Mouse (Mus musculus) forebrain, embryonic 11.5 days (tissue): ENCODE results near the gene Tlx1. TPM values are rescaled to one million over a fixed set of nuclear protein-coding genes. Genes with fewer than 3 reads are reported as not detected.
A peak's percentile ranks its signal among the peaks of the same experiment; 100 is the strongest.

Experiments
- ATAC-seq: fragments of 200-750 bp; cut with Nextera tagmentation; replicated peaks from 2 replicates; pipeline ENCODE4 v1.8.0; 2017; ENCODE audit warnings: moderate TSS enrichment; ENCODE audit not compliant: low FRiP score
- DNase-seq: peaks from one replicate; pipeline ENCODE4 v3.0.0-alpha.2; 2017; ENCODE audit warnings: low spot score
- H3K27ac ChIP-seq: fragments of 300-500 bp; sonication (generic); 2 replicates; pipeline ENCODE4 v1.5.1; 2014; ENCODE audit warnings: low read depth, low read length
- H3K27me3 ChIP-seq: fragments of 300-500 bp; sonication (generic); 2 replicates; pipeline ENCODE4 v1.6.1; 2014; ENCODE audit warnings: mild to moderate bottlenecking, low read length, mixed read lengths; ENCODE audit not compliant: control insufficient read depth, insufficient read depth
- H3K36me3 ChIP-seq: fragments of 300-500 bp; sonication (generic); 2 replicates; pipeline ENCODE4 v1.6.1; 2014; ENCODE audit warnings: mild to moderate bottlenecking, low read length, moderate library complexity, mixed read lengths; ENCODE audit not compliant: control insufficient read depth, insufficient read depth
- H3K4me1 ChIP-seq: fragments of 300-500 bp; sonication (generic); replicated peaks from 2 replicates; pipeline ENCODE4 v1.6.1; 2014; ENCODE audit warnings: low read length, mixed read lengths; ENCODE audit not compliant: control insufficient read depth, insufficient read depth
- H3K4me2 ChIP-seq: fragments of 300-500 bp; sonication (generic); 2 replicates; pipeline ENCODE4 v1.6.1; 2014; ENCODE audit warnings: low read depth, mild to moderate bottlenecking, low read length, moderate library complexity, mixed read lengths; ENCODE audit not compliant: severe bottlenecking
- H3K4me3 ChIP-seq: fragments of 300-500 bp; sonication (generic); 2 replicates; pipeline ENCODE4 v1.5.1; 2014; ENCODE audit warnings: low read depth, low read length
- H3K9ac ChIP-seq: fragments of 300-500 bp; sonication (generic); 2 replicates; pipeline ENCODE4 v1.6.1; 2014; ENCODE audit warnings: low read length
- H3K9me3 ChIP-seq: fragments of 300-500 bp; sonication (generic); 2 replicates; pipeline ENCODE4 v1.6.1; 2016; ENCODE audit warnings: low read length, mixed read lengths; ENCODE audit not compliant: control insufficient read depth
- WGBS: fragments of 180-500 bp; shearing (Covaris S2); extraction: QIAGEN DNeasy Blood & Tissue Kit; methylation state at CpG from one replicate; pipeline ENCODE4 v1.1.7; 2014; 5-methylcytosine and 5-hydroxymethylcytosine counted together
- polyA plus RNA-seq: library from polyadenylated mRNA; unstranded; fragments of >200 nt; fragmentation: Nextera tagmentation; extraction: Ambion mirVana; gene quantifications from 2 replicates; pipeline ENCODE4 v1.2.1, GENCODE M21; 2014

Gene Tlx1
- polyA plus RNA-seq, 1 experiment from 2014 or later, result not detected

GRCm38 (mm10) chr19:45161093-45161492, 10.6 kb downstream of the Tlx1 start:
- Histone ChIP-seq H3K27me3 (peaks cover 94% of the 10 kb centered on the region), H3K27ac (no peak overlapping the region), H3K9ac (no peak overlapping the region), H3K4me1 (no peaks in the 10 kb centered on the region), H3K4me2 (no peak overlapping the region), H3K9me3 (no peaks in the 10 kb centered on the region), H3K36me3 (no peaks in the 10 kb centered on the region), H3K4me3 (no peak overlapping the region)
- under 1% methylated on average over 12 of the region's 12 CpGs for WGBS
- ATAC-seq, result no peak
- peak; percentile 84 for DNase-seq

GRCm38 (mm10) chr19:45162181-45162580, 11.7 kb downstream of the Tlx1 start:
- Histone ChIP-seq H3K27ac (no peak overlapping the region), H3K4me2 (no peak overlapping the region), H3K9ac (no peak overlapping the region), H3K27me3 (peaks cover 87% of the 10 kb centered on the region), H3K9me3 (no peaks in the 10 kb centered on the region), H3K4me3 (no peak overlapping the region), H3K4me1 (no peaks in the 10 kb centered on the region), H3K36me3 (no peaks in the 10 kb centered on the region)
- no peak for ATAC-seq
- WGBS, result 59% methylated on average over 7 of the region's 7 CpGs
- DNase-seq, result no peak

- H3K4me1 ChIP-seq, result no peaks in the 10 kb centered on the region
- no peak overlapping the region for H3K27ac ChIP-seq
- DNase-seq (no peak), ATAC-seq (no peak)
- no peak overlapping the region for H3K4me3 ChIP-seq
- H3K9ac ChIP-seq, result no peak overlapping the region
- no peaks in the 10 kb centered on the region for H3K36me3 ChIP-seq
- WGBS, result 6% methylated on average over 12 of the region's 12 CpGs
- no peak overlapping the region for H3K4me2 ChIP-seq
- H3K9me3 ChIP-seq, result no peaks in the 10 kb centered on the region
- peaks cover 81% of the 10 kb centered on the region for H3K27me3 ChIP-seq
Measured at GRCm38 (mm10) chr19:45162871-45163270, 12.4 kb downstream of the Tlx1 start.

GRCm38 (mm10) chr19:45170451-45170850, 20.0 kb downstream of the Tlx1 start:
- peaks cover 6% of the 10 kb centered on the region for H3K27me3 ChIP-seq
- H3K9ac ChIP-seq, result no peak overlapping the region
- H3K4me1 ChIP-seq, result no peaks in the 10 kb centered on the region
- no peak overlapping the region for H3K27ac ChIP-seq
- H3K4me2 ChIP-seq, result no peak overlapping the region
- no peak for DNase-seq
- no peaks in the 10 kb centered on the region for H3K9me3 ChIP-seq
- WGBS, result 75% methylated on average over 7 of the region's 7 CpGs
- no peak for ATAC-seq
- no peaks in the 10 kb centered on the region for H3K36me3 ChIP-seq
- H3K4me3 ChIP-seq, result no peak overlapping the region

GRCm38 (mm10) chr19:45174803-45175202, 24.3 kb downstream of the Tlx1 start:
- Histone ChIP-seq H3K27ac (no peak overlapping the region), H3K4me2 (no peak overlapping the region), H3K36me3 (no peaks in the 10 kb centered on the region), H3K9me3 (no peaks in the 10 kb centered on the region), H3K4me1 (peaks cover 2% of the 10 kb centered on the region; the same call in 1 of the 2 replicates), H3K27me3 (no peaks in the 10 kb centered on the region; the same call in 1 of the 2 replicates), H3K9ac (no peak overlapping the region), H3K4me3 (no peak overlapping the region)
- ATAC-seq, result no peak
- WGBS, result 58% methylated on average over 7 of the region's 7 CpGs
- no peak for DNase-seq

- no peak overlapping the region for H3K4me3 ChIP-seq
- no peak overlapping the region for H3K27ac ChIP-seq
- no peak for ATAC-seq
- H3K4me2 ChIP-seq, result no peak overlapping the region
- no peaks in the 10 kb centered on the region for H3K36me3 ChIP-seq
- H3K27me3 ChIP-seq, result no peaks in the 10 kb centered on the region; the same call in 1 of the 2 replicates
- DNase-seq, result peak; percentile 39
- H3K9ac ChIP-seq, result no peak overlapping the region
- H3K4me1 ChIP-seq, result peaks cover 2% of the 10 kb centered on the region; the same call in 1 of the 2 replicates
- H3K9me3 ChIP-seq, result no peaks in the 10 kb centered on the region
- 79% methylated on average over 8 of the region's 8 CpGs for WGBS
Measured at GRCm38 (mm10) chr19:45176269-45176668, 25.8 kb downstream of the Tlx1 start.

- Histone ChIP-seq H3K4me2 (peak overlapping the region; percentile 11; the same call in 1 of the 2 replicates), H3K4me3 (no peak overlapping the region), H3K27ac (no peak overlapping the region), H3K9me3 (no peaks in the 10 kb centered on the region), H3K9ac (no peak overlapping the region), H3K27me3 (no peaks in the 10 kb centered on the region; the same call in 1 of the 2 replicates), H3K4me1 (peaks cover 2% of the 10 kb centered on the region; the same call in 1 of the 2 replicates), H3K36me3 (no peaks in the 10 kb centered on the region)
- DNase-seq (peak; percentile 83), ATAC-seq (no peak)
- 24% methylated on average over 26 of the region's 26 CpGs for WGBS
Measured at GRCm38 (mm10) chr19:45177004-45177737, 26.7 kb downstream of the Tlx1 start.

- Histone ChIP-seq H3K4me1 (peaks cover 2% of the 10 kb centered on the region; the same call in 1 of the 2 replicates), H3K9me3 (no peaks in the 10 kb centered on the region), H3K27me3 (no peaks in the 10 kb centered on the region; the same call in 1 of the 2 replicates), H3K9ac (no peak overlapping the region), H3K4me2 (no peak overlapping the region), H3K4me3 (no peak overlapping the region), H3K27ac (no peak overlapping the region), H3K36me3 (no peaks in the 10 kb centered on the region)
- ATAC-seq (no peak), DNase-seq (peak; percentile 5)
- 81% methylated on average over 4 of the region's 4 CpGs for WGBS
Measured at GRCm38 (mm10) chr19:45179451-45179850, 29.0 kb downstream of the Tlx1 start.

- Histone ChIP-seq H3K27me3 (no peaks in the 10 kb centered on the region), H3K36me3 (no peaks in the 10 kb centered on the region), H3K9ac (no peak overlapping the region), H3K4me1 (peaks cover 2% of the 10 kb centered on the region; the same call in 1 of the 2 replicates), H3K4me3 (no peak overlapping the region), H3K9me3 (no peaks in the 10 kb centered on the region), H3K27ac (no peak overlapping the region), H3K4me2 (no peak overlapping the region)
- no peak for DNase-seq
- no peak for ATAC-seq
- 94% methylated on average over 5 of the region's 5 CpGs for WGBS
Measured at GRCm38 (mm10) chr19:45180447-45180846, 30.0 kb downstream of the Tlx1 start.
